Comparison of ENCODE assay signal across 9 mouse cellular contexts in the genomic region with DNA sequence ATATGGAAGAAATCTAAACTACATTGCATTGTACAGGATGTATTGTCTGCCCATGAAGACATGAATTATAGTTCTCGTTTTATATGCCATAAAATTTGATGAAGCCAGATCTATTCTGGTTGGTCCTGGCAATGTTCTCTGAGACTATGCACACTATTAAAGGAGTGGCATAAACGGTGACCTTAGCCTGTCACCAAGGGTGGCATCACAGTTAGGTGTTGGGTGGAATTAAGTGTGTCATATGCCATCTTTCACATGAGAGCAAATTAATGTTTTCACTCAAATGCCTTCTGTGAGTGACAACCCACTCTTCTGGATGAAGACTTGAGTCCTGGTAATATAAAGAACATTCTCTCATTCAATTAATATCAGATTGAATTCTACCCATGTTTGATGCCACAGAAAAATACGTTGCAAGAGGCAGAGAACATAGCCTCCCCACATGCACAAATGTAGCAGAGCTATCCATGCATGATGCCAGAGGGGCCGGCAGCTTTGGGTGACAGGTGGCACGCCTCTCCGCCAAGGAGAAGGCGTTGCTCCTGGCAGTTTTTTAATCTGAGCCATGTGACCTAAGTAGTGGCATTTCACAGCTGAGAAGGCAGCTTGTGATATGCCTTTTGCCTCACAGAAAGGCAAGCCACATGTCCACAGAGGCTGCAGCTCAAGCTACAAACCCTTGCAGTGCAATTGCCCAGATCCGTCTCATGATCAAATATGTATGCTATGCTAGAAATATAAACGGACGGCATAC. TPM values are rescaled to one million over a fixed set of nuclear protein-coding genes. Genes with fewer than 3 reads are reported as not detected.
DNase-seq lines count a peak whose midpoint lies in the region; ATAC-seq and TF ChIP-seq lines count a peak whose summit lies in the region.
"Had no signal": no experiment of that assay in that cellular context is flagged by ENCODE, and none has a peak within 500 bp of the region (broad histone marks: within the 10 kb centered on the region; RNA-seq: fewer than 3 reads in every experiment).

No protein-coding gene starts in this region.

- no peaks in the 10 kb centered on the region for H3K27me3 ChIP-seq in liver, postnatal 0 days (ENCODE audit: insufficient read depth, low read length)
- H3K27me3 ChIP-seq: limb, embryonic 12.5 days had no signal

- no peak overlapping the region for H3K27ac ChIP-seq in liver, postnatal 0 days (ENCODE audit: low read depth)
- H3K27ac ChIP-seq: limb, embryonic 12.5 days; macrophage had no signal

- TF ChIP-seq EP300 in liver, postnatal 0 days (IDR thresholded peaks at IDR 0.05; ENCODE audit: low read depth), result no peak

- peak; percentile 87 for DNase-seq in cerebellum, adult 11 months
- peak; percentile 96 for DNase-seq in cerebellum, adult 9-11 months
- DNase-seq in layer of hippocampus, adult 11-12 months (ENCODE audit: low spot score), result peak; percentile 83
- DNase-seq in left cerebral cortex, postnatal 4 days, result peak; percentile 86
- DNase-seq in heart, postnatal 4 days, result no peak
- DNase-seq in liver, postnatal 0 days, result no peak
- no peak for DNase-seq in thymus, postnatal 10 days (ENCODE audit: low spot score in 2 of 2)

- no peaks in the 10 kb centered on the region for H3K4me1 ChIP-seq in liver, postnatal 0 days (ENCODE audit: insufficient read depth)
- H3K4me1 ChIP-seq: limb, embryonic 12.5 days had no signal

- ATAC-seq in liver, postnatal 0 days, result no peak

- WGBS in liver, postnatal 0 days (ENCODE audit: insufficient replicate concordance), result 65% methylated on average over 10 of the region's 10 CpGs

- no peaks in the 10 kb centered on the region for H3K9me3 ChIP-seq in liver, postnatal 0 days (ENCODE audit: low read length)
- H3K9me3 ChIP-seq: limb, embryonic 12.5 days had no signal

- intact Hi-C loops in left cerebral cortex, postnatal 4 days (cut with DNase I), result no loop called here

- no peak for TF ChIP-seq CTCF in liver, postnatal 0 days (IDR thresholded peaks at IDR 0.05; ENCODE audit: low read depth)

- H3K36me3 ChIP-seq in liver, postnatal 0 days (replicated peaks; ENCODE audit: insufficient read depth, low read length), result no peaks in the 10 kb centered on the region
- H3K36me3 ChIP-seq: limb, embryonic 12.5 days had no signal

- no peak overlapping the region for H3K4me2 ChIP-seq in liver, postnatal 0 days (ENCODE audit: low read depth, low read length)
- H3K4me2 ChIP-seq: limb, embryonic 12.5 days had no signal

- no peak overlapping the region for H3K4me3 ChIP-seq in liver, postnatal 0 days (ENCODE audit: low read depth, low read length)
- H3K4me3 ChIP-seq: limb, embryonic 12.5 days had no signal

- no peak overlapping the region for H3K9ac ChIP-seq in liver, postnatal 0 days (replicated peaks)
- H3K9ac ChIP-seq: limb, embryonic 12.5 days had no signal

RNA-seq across cellular contexts. Expression of a gene that starts 20.7 kb away (rescaled TPM):
- 10 to 100 TPM; 22.6 to 25.4 TPM for total RNA-seq in left cerebral cortex, postnatal 4 days (2021)
- total RNA-seq in heart, postnatal 4 days (2021), result under 1 TPM; 0.45 to 0.98 TPM
- not detected in 2 replicates for polyA plus RNA-seq in liver, postnatal 0 days (2015; fragmentation: Nextera tagmentation; extraction: Ambion mirVana)
- polyA plus RNA-seq: macrophage had no signal

Comparison
In these comparisons a context has a peak if more than half of its experiments do, and no peak if none do; other contexts are left out.
1. DNase-seq: peak in cerebellum, adult 11 months (single experiment), cerebellum, adult 9-11 months (single experiment), layer of hippocampus, adult 11-12 months (single experiment) and left cerebral cortex, postnatal 4 days (single experiment); none in heart, postnatal 4 days (single experiment), liver, postnatal 0 days (single experiment) and thymus, postnatal 10 days (0 of 2).
2. RNA of a gene that starts 20.7 kb away (total RNA-seq): 22.6 to 25.4 TPM in left cerebral cortex, postnatal 4 days; 0.45 to 0.98 TPM in heart, postnatal 4 days; every median in the first group is over 10 times any median in the second.